Mouse (Mus musculus) lung, postnatal 0 days (tissue): ENCODE measurements around the gene Srpr.

Experiments used
- CTCF ChIP-seq: IDR thresholded peaks from 2 replicates; pipeline ENCODE4 v1.5.1; 2016; ENCODE audit warnings: antibody characterized with exemption, mild to moderate bottlenecking
- EP300 ChIP-seq: IDR thresholded peaks from 2 replicates; pipeline ENCODE4 v1.6.1; 2016; ENCODE audit warnings: antibody characterized with exemption, mild to moderate bottlenecking, control low read depth

- no peak for TF ChIP-seq EP300
- no peak for TF ChIP-seq CTCF
These were observed 90.9 kb downstream of the Srpr start for GRCm38 (mm10) chr9:35290916-35291315.
